9 mouse cellular contexts compared by ENCODE assay signal in genomic region chr16:21286099-21286498, GRCm38 (mm10).
DNase-seq lines count a peak whose midpoint lies in the region; ATAC-seq and TF ChIP-seq lines count a peak whose summit lies in the region.
"Had no signal": no experiment of that assay in that cellular context is flagged by ENCODE, and none has a peak within 500 bp of the region (broad histone marks: within the 10 kb centered on the region; RNA-seq: fewer than 3 reads in every experiment).

No protein-coding gene starts in this region.

- TF ChIP-seq POLR2A in limb, embryonic 14.5 days (IDR thresholded peaks at IDR 0.05; ENCODE audit: borderline replicate concordance, extremely low read depth, insufficient read depth, insufficient read length): no peak

- ATAC-seq in limb, embryonic 14.5 days (ENCODE audit: low FRiP score, low read depth): no peak

- 0 out of 2 replicates have a peak overlapping the region, but pooled peaks have one; percentile 49 for H3K27ac ChIP-seq in heart, embryonic 10.5 days
- H3K27ac ChIP-seq in limb, embryonic 14.5 days (replicated peaks; ENCODE audit: low read depth, low read length): no peak overlapping the region
- H3K27ac ChIP-seq: liver, embryonic 13.5 days had no signal

- H3K4me3 ChIP-seq in heart, embryonic 10.5 days: no peak overlapping the region
- no peak overlapping the region for H3K4me3 ChIP-seq in limb, embryonic 14.5 days (replicated peaks; ENCODE audit: low read length)
- H3K4me3 ChIP-seq: liver, embryonic 13.5 days had no signal

- H3K4me2 ChIP-seq in limb, embryonic 14.5 days (replicated peaks; ENCODE audit: low read depth, low read length, severe bottlenecking): no peak overlapping the region
- H3K4me2 ChIP-seq: liver, embryonic 13.5 days had no signal

- no peaks in the 10 kb centered on the region for H3K36me3 ChIP-seq in heart, embryonic 10.5 days
- no peaks in the 10 kb centered on the region for H3K36me3 ChIP-seq in limb, embryonic 14.5 days (ENCODE audit: control insufficient read depth, insufficient read depth, low read length)
- H3K36me3 ChIP-seq: liver, embryonic 13.5 days had no signal

- H3K4me1 ChIP-seq in heart, embryonic 10.5 days: peaks cover 55% of the 10 kb centered on the region
- peaks cover 39% of the 10 kb centered on the region for H3K4me1 ChIP-seq in limb, embryonic 14.5 days (ENCODE audit: control insufficient read depth, insufficient read depth, low read length)

- 68% methylated on average over 4 of the region's 4 CpGs for WGBS in heart, embryonic 10.5 days
- 32% methylated on average over 4 of the region's 4 CpGs for WGBS in limb, embryonic 14.5 days

- DNase-seq in heart, embryonic 10.5 days (ENCODE audit: low spot score): no peak
- DNase-seq in heart, adult 11 months: no peak
- DNase-seq in urinary bladder, adult 18-20 months (ENCODE audit: low spot score in 2 of 2): peak; percentile 43 to 48
- no peak for DNase-seq in urinary bladder, adult 2 months (ENCODE audit: low spot score)
- DNase-seq in limb, embryonic 14.5 days (ENCODE audit: low spot score): peak; percentile 12
- DNase-seq in urinary bladder, postnatal 25 days (ENCODE audit: low spot score): peak; percentile 42
- DNase-seq in layer of hippocampus, postnatal 25 days (ENCODE audit: extremely low spot score in 1 of 2, low spot score in 1 of 2): no peak
- no peak for DNase-seq in embryo, embryonic 10.5 days (ENCODE audit: low spot score)
- DNase-seq: liver, embryonic 13.5 days had no signal

- H3K9me3 ChIP-seq in heart, embryonic 10.5 days: no peaks in the 10 kb centered on the region
- H3K9me3 ChIP-seq in limb, embryonic 14.5 days (ENCODE audit: control insufficient read depth, low read length): no peaks in the 10 kb centered on the region
- H3K9me3 ChIP-seq: liver, embryonic 13.5 days had no signal

- H3K9ac ChIP-seq in limb, embryonic 14.5 days (ENCODE audit: low read depth, low read length, severe bottlenecking): 0 out of 2 replicates have a peak overlapping the region, but pooled peaks have one; percentile 7
- H3K9ac ChIP-seq: liver, embryonic 13.5 days had no signal

- peaks cover 22% of the 10 kb centered on the region for H3K27me3 ChIP-seq in heart, embryonic 10.5 days (ENCODE audit: insufficient read depth, poor library complexity, severe bottlenecking)
- no peaks in the 10 kb centered on the region for H3K27me3 ChIP-seq in limb, embryonic 14.5 days (ENCODE audit: control insufficient read depth, insufficient read depth, low read length)

Comparison
In these comparisons a context has a peak if more than half of its experiments do, and no peak if none do; other contexts are left out.
1. DNase-seq: peak in urinary bladder, adult 18-20 months (2 of 2), limb, embryonic 14.5 days (single experiment) and urinary bladder, postnatal 25 days (single experiment); none in heart, embryonic 10.5 days (single experiment), heart, adult 11 months (single experiment), urinary bladder, adult 2 months (single experiment), layer of hippocampus, postnatal 25 days (0 of 2) and embryo, embryonic 10.5 days (single experiment).